Mouse (Mus musculus) kidney, adult 9 months (tissue): ENCODE data around the gene Eif5.

ENCODE experiments used
- DNase-seq: peaks from one replicate; pipeline ENCODE4 v3.0.0; 2022

Eif5 gene

DNA sequence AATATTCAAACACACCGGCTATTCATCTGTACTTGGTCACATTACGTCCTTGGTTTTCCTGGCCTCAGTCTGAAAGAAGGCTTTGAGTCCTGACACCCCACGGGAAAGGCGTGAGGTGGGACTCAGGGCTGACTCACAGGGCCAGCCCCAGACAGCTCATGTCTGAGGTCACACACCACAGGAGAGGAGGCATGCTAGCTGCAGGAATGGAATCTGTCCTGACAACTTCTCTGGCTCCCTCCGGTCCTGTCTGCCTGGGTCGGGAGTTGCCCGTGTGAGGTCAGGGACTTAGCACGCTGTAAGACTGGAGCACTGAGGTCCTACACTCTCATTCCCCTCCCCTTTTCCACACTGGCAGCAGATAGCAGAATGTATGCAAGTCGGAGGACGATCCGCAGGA is 31.0 kb downstream of the Eif5 start:
- peak; percentile 76 for DNase-seq

DNA sequence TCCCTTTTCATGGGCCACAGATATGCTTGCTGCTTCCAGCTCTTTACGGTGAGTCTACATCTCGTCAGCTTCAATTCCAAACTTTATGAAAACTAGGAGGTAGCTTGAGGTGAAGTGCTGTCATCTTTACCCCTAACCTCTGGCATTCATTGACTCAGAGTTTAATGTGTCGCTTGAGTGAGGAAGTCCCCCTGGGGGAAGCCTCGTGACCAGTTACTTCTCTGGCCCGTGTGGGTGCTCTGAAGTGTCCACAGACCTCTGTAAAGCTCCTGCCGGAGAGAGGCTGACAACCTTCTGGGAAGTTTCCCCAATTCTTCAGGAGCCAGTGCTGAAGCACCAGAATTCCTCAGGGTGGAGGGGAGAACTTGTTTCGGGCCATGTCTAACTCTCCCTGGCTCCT is 34.6 kb downstream of the Eif5 start:
- peak; percentile 88 for DNase-seq

DNA sequence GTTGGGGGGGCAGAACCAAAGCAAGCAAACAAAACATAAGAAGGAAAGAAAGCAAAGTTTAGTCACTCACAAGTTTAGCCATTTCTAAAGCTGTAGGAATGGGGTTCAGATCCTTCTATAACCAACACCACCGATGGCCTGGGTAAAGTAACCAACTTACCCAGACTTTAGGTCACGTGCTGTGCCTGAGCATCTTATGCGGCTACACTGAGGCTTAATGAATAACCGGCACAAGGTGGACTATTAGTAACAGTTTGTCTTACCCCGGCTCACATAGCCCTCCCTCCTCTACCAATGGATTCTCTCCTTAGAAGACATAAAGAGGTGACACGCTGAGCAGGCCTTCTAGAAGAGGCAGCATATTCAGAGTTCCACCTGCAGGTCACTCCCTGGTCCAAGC is 35.5 kb downstream of the Eif5 start:
- DNase-seq: peak; percentile 92

GRCm38 (mm10) chr12:111574074-111574886 is 36.5 kb downstream of the Eif5 start, which contains the start of gene Mark3:
TSS of gene Mark3 (plus strand) at chr12:111574523.
- DNase-seq: peak; percentile 97

GRCm38 (mm10) chr12:111574887-111575838 is 37.3 kb downstream of the Eif5 start:
- DNase-seq: peak; percentile 55

DNA sequence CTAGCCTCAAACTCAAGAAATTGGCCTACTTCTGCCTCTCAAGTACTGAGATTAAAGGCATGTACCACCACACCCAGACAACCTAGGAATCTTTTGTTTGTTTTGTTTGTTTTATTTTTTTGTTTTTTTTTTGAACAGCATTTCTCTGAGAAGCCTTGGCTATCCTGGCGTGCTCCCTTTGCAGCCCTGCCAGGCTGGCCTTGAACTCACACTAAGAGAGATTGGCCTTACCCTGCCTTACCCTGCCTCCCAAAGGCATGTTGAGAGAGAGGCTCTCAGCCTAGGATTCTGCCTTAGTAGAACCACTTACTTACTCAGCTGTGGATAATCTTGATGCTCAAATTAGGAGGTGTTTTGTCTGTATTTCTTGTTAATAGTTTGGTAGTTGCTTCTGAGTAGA is 45.2 kb downstream of the Eif5 start:
- no peak for DNase-seq

GRCm38 (mm10) chr12:111584401-111584800 is 46.6 kb downstream of the Eif5 start:
- no peak for DNase-seq

DNA sequence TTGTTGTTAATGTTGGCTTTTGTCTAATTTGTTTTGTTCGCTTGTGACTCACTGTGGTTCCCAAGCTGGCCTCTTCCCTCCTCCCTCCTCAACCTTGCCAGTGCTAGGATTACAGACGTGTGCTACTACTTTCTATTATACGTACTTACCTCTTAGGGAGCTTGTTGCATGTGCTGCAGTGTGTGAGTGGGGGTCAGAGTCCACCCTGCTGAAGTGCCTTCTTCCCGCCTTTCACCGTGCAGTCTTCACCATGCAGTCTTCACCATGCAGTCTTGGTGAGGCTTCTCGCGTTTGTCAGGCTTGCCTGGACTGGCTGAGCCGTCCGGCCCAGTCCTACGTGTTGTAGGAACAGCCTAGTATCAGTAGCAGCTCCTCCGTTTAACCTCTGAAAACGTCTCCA is 49.4 kb downstream of the Eif5 start:
- no peak for DNase-seq

GRCm38 (mm10) chr12:111592407-111593021 is 54.7 kb downstream of the Eif5 start:
- DNase-seq: no peak

GRCm38 (mm10) chr12:111593775-111594174 is 56.0 kb downstream of the Eif5 start:
- DNase-seq: no peak
